Comparison of ENCODE assay signal across 8 mouse cellular contexts in the genomic region with DNA sequence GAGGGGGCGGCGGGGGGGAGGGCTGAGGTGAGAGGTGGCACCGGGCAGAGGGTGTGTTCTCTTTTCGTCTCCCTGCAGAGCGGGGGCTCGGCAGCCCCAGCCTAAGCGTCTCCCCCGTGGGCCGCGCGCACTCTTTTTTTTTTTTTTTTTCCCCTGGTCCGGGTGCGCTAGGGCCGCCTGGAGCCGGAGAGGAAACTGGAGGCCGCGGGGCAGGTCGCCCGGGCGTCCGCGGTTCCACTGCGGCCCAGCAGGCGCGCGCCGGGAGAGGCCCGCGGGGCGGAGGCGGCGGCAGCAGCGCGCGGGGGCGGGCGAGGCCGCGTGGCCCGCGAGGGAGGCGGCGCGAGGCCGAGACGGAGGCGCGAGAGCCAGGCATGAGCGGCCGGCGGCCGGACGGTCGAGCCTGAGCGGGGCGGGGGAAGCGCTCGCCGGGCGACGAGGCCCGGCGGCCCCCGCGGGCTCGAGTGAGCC. TPM values are rescaled to one million over a fixed set of nuclear protein-coding genes. Genes with fewer than 3 reads are reported as not detected.
DNase-seq lines count a peak whose midpoint lies in the region; ATAC-seq and TF ChIP-seq lines count a peak whose summit lies in the region.

No protein-coding gene starts in this region.

- DNase-seq in ovary, postnatal 36 days (ENCODE audit: low spot score) = peak; percentile 63
- no peak for DNase-seq in ovary, postnatal 10 days (ENCODE audit: low spot score)
- peak; percentile 68 for DNase-seq in forebrain, embryonic 11.5 days (ENCODE audit: low spot score)
- peak; percentile 44 for DNase-seq in kidney, postnatal 0 days (ENCODE audit: low spot score)
- DNase-seq in Muller cell, postnatal 12 days (ENCODE audit: inconsistent ontology term) = no peak
- DNase-seq in right cerebral cortex, adult 2 months (ENCODE audit: low spot score in 2 of 2) = no peak
- DNase-seq in lung, postnatal 10 days = no peak

- 2% methylated on average over 36 of the region's 66 CpGs for WGBS in forebrain, embryonic 11.5 days
- 1% methylated on average over 19 of the region's 66 CpGs for WGBS in kidney, postnatal 0 days
- under 1% methylated on average over 51 of the region's 66 CpGs for WGBS in neural tube, embryonic 12.5 days

- H3K4me3 ChIP-seq in forebrain, embryonic 11.5 days (ENCODE audit: low read depth, low read length) = peak overlapping the region; percentile 27
- peak overlapping the region; percentile 89 for H3K4me3 ChIP-seq in kidney, postnatal 0 days (replicated peaks; ENCODE audit: low read depth, low read length)
- peak overlapping the region; percentile 78 for H3K4me3 ChIP-seq in neural tube, embryonic 12.5 days

- peak overlapping the region; percentile 48 for H3K4me2 ChIP-seq in forebrain, embryonic 11.5 days (ENCODE audit: low read depth, low read length, severe bottlenecking)
- H3K4me2 ChIP-seq in kidney, postnatal 0 days (ENCODE audit: low read length) = peak overlapping the region; percentile 81
- peak overlapping the region; percentile 96 for H3K4me2 ChIP-seq in neural tube, embryonic 12.5 days (replicated peaks)

- no peaks in the 10 kb centered on the region for H3K36me3 ChIP-seq in forebrain, embryonic 11.5 days (ENCODE audit: control insufficient read depth, insufficient read depth, low read length)
- H3K36me3 ChIP-seq in kidney, postnatal 0 days (ENCODE audit: insufficient read depth, low read length) = no peaks in the 10 kb centered on the region
- no peaks in the 10 kb centered on the region for H3K36me3 ChIP-seq in neural tube, embryonic 12.5 days

- H3K9ac ChIP-seq in forebrain, embryonic 11.5 days (ENCODE audit: low read length) = peak overlapping the region; percentile 6; the same call in 1 of the 2 replicates
- peak overlapping the region; percentile 100 for H3K9ac ChIP-seq in kidney, postnatal 0 days (ENCODE audit: low read depth, low read length)
- H3K9ac ChIP-seq in neural tube, embryonic 12.5 days = peak overlapping the region; percentile 98

- H3K27me3 ChIP-seq in forebrain, embryonic 11.5 days (ENCODE audit: control insufficient read depth, insufficient read depth, low read length) = peaks cover 96% of the 10 kb centered on the region
- H3K27me3 ChIP-seq in kidney, postnatal 0 days (ENCODE audit: insufficient read depth, low read length) = no peaks in the 10 kb centered on the region
- peaks cover 13% of the 10 kb centered on the region for H3K27me3 ChIP-seq in neural tube, embryonic 12.5 days (replicated peaks)

- no peak overlapping the region for H3K27ac ChIP-seq in forebrain, embryonic 11.5 days (ENCODE audit: low read depth, low read length)
- peak overlapping the region; percentile 100 for H3K27ac ChIP-seq in kidney, postnatal 0 days
- H3K27ac ChIP-seq in neural tube, embryonic 12.5 days = peak overlapping the region; percentile 100

- TF ChIP-seq CTCF in kidney, postnatal 0 days (IDR thresholded peaks at IDR 0.05; ENCODE audit: low read depth) = no peak

- ATAC-seq in forebrain, embryonic 11.5 days (replicated peaks; ENCODE audit: low FRiP score) = peak; percentile 39
- ATAC-seq in kidney, postnatal 0 days (replicated peaks; ENCODE audit: low FRiP score, low read depth) = peak; percentile 40
- ATAC-seq in neural tube, embryonic 12.5 days (ENCODE audit: low FRiP score, low read depth) = peak; percentile 7

- peaks cover 6% of the 10 kb centered on the region for H3K4me1 ChIP-seq in forebrain, embryonic 11.5 days (replicated peaks; ENCODE audit: control insufficient read depth, insufficient read depth, low read length)
- H3K4me1 ChIP-seq in kidney, postnatal 0 days (replicated peaks; ENCODE audit: insufficient read depth, low read length) = peaks cover 19% of the 10 kb centered on the region
- H3K4me1 ChIP-seq in neural tube, embryonic 12.5 days = peaks cover 45% of the 10 kb centered on the region

- H3K9me3 ChIP-seq in forebrain, embryonic 11.5 days (ENCODE audit: control insufficient read depth, low read length) = no peaks in the 10 kb centered on the region
- H3K9me3 ChIP-seq in kidney, postnatal 0 days (replicated peaks; ENCODE audit: low read length) = no peaks in the 10 kb centered on the region
- H3K9me3 ChIP-seq in neural tube, embryonic 12.5 days = no peaks in the 10 kb centered on the region

RNA-seq across cellular contexts. Expression of gene Hoxd8, which starts 0.6 kb away (rescaled TPM):
- not detected in 2 replicates for polyA plus RNA-seq in forebrain, embryonic 11.5 days (2014; fragmentation: Nextera tagmentation; extraction: Ambion mirVana)
- 73.4 and 76.7 TPM in 2 replicates for polyA plus RNA-seq in kidney, postnatal 0 days (2015; fragmentation: Nextera tagmentation; extraction: Ambion mirVana)
- polyA plus RNA-seq in neural tube, embryonic 12.5 days (2016; fragmentation: Nextera tagmentation; extraction: Ambion mirVana) = 20.8 and 21.4 TPM in 2 replicates

RNA-seq across cellular contexts. Expression of gene Hoxd3, which starts 6.7 kb away (rescaled TPM):
- polyA plus RNA-seq in forebrain, embryonic 11.5 days (2014; fragmentation: Nextera tagmentation; extraction: Ambion mirVana) = 0.08 and 0.19 TPM in 2 replicates
- polyA plus RNA-seq in kidney, postnatal 0 days (2015; fragmentation: Nextera tagmentation; extraction: Ambion mirVana) = 7.9 and 8.0 TPM in 2 replicates
- 55.9 and 68.9 TPM in 2 replicates for polyA plus RNA-seq in neural tube, embryonic 12.5 days (2016; fragmentation: Nextera tagmentation; extraction: Ambion mirVana)

RNA-seq across cellular contexts. Expression of gene Hoxd4, which starts 6.7 kb away (rescaled TPM):
- not detected in 2 replicates for polyA plus RNA-seq in forebrain, embryonic 11.5 days (2014; fragmentation: Nextera tagmentation; extraction: Ambion mirVana)
- 3.3 and 4.4 TPM in 2 replicates for polyA plus RNA-seq in kidney, postnatal 0 days (2015; fragmentation: Nextera tagmentation; extraction: Ambion mirVana)
- polyA plus RNA-seq in neural tube, embryonic 12.5 days (2016; fragmentation: Nextera tagmentation; extraction: Ambion mirVana) = 14.2 and 16.0 TPM in 2 replicates

RNA-seq across cellular contexts. Expression of gene Hoxd9, which starts 7.5 kb away (rescaled TPM):
- polyA plus RNA-seq in forebrain, embryonic 11.5 days (2014; fragmentation: Nextera tagmentation; extraction: Ambion mirVana) = not detected in 2 replicates
- polyA plus RNA-seq in kidney, postnatal 0 days (2015; fragmentation: Nextera tagmentation; extraction: Ambion mirVana) = 57.8 and 67.0 TPM in 2 replicates
- polyA plus RNA-seq in neural tube, embryonic 12.5 days (2016; fragmentation: Nextera tagmentation; extraction: Ambion mirVana) = 34.4 and 36.8 TPM in 2 replicates

RNA-seq across cellular contexts. Expression of gene Hoxd10, which starts 13.3 kb away (rescaled TPM):
- polyA plus RNA-seq in forebrain, embryonic 11.5 days (2014; fragmentation: Nextera tagmentation; extraction: Ambion mirVana) = not detected in 2 replicates
- 44.6 and 45.5 TPM in 2 replicates for polyA plus RNA-seq in kidney, postnatal 0 days (2015; fragmentation: Nextera tagmentation; extraction: Ambion mirVana)
- 48.9 and 49.0 TPM in 2 replicates for polyA plus RNA-seq in neural tube, embryonic 12.5 days (2016; fragmentation: Nextera tagmentation; extraction: Ambion mirVana)

Comparison
In these comparisons a context has a peak if more than half of its experiments do, and no peak if none do; other contexts are left out.
1. DNase-seq: peak in ovary, postnatal 36 days (single experiment), forebrain, embryonic 11.5 days (single experiment) and kidney, postnatal 0 days (single experiment); none in ovary, postnatal 10 days (single experiment), Muller cell, postnatal 12 days (single experiment), right cerebral cortex, adult 2 months (0 of 2) and lung, postnatal 10 days (single experiment).
2. H3K4me3 ChIP-seq: peak in every context shown above with its lines; median percentile 89 in kidney, postnatal 0 days; 78 in neural tube, embryonic 12.5 days; 27 in forebrain, embryonic 11.5 days.
3. H3K9ac ChIP-seq: peak in every context shown above with its lines; median percentile 100 in kidney, postnatal 0 days; 98 in neural tube, embryonic 12.5 days; 6 in forebrain, embryonic 11.5 days.
4. RNA of gene Hoxd8, which starts 0.6 kb away (polyA plus RNA-seq): 73.4 to 76.7 TPM in kidney, postnatal 0 days and 20.8 to 21.4 TPM in neural tube, embryonic 12.5 days; not detected in forebrain, embryonic 11.5 days; every median in the first group is over 10 times any median in the second.
5. Peak in every context shown above with its lines, with median percentiles within 50 percentile points of each other: ATAC-seq and H3K4me2 ChIP-seq.